Mouse (Mus musculus) gonadal fat pad, adult 2 months (tissue): ENCODE measurements at regions not wholly inside any gene's neighbourhood (a gene's known extent, or its start where the extent isn't known, plus 50 kb on each side); places are given as distances from the start of the nearest gene placed in this dataset.

Experiments used
- DNase-seq: peaks from one replicate; pipeline ENCODE4 v3.0.0-alpha.2; 2012; ENCODE audit warnings: low read depth

GRCm38 (mm10) chr15:67301024-67301423 lies 800.3 kb upstream of the Lrrc6 start:
- no peak for DNase-seq

- peak; percentile 42 for DNase-seq
Measured at GRCm38 (mm10) chr15:67294797-67295196, 794.1 kb upstream of the Lrrc6 start.

- no peak for DNase-seq
Measured at GRCm38 (mm10) chr15:67289749-67290148, 789.0 kb upstream of the Lrrc6 start.

- DNase-seq = no peak
Measured at GRCm38 (mm10) chr15:67284941-67285340, 784.2 kb upstream of the Lrrc6 start.

- no peak for DNase-seq
Measured at GRCm38 (mm10) chr15:67283275-67283972, 782.7 kb upstream of the Lrrc6 start.

- no peak for DNase-seq
Measured at GRCm38 (mm10) chr15:67278869-67279268, 778.2 kb upstream of the Lrrc6 start.

GRCm38 (mm10) chr15:67275058-67275457 lies 774.3 kb upstream of the Lrrc6 start:
- no peak for DNase-seq

GRCm38 (mm10) chr15:67272397-67272796 lies 771.7 kb upstream of the Lrrc6 start:
- no peak for DNase-seq

- no peak for DNase-seq
Measured at GRCm38 (mm10) chr15:67263723-67264122, 763.0 kb upstream of the Lrrc6 start.

GRCm38 (mm10) chr15:67263313-67263712 lies 762.6 kb upstream of the Lrrc6 start:
- no peak for DNase-seq

- no peak for DNase-seq
Measured at GRCm38 (mm10) chr15:67262269-67262668, 761.6 kb upstream of the Lrrc6 start.

- DNase-seq = no peak
Measured at GRCm38 (mm10) chr15:67260666-67261065, 760.0 kb upstream of the Lrrc6 start.

- no peak for DNase-seq
Measured at GRCm38 (mm10) chr15:67249147-67249546, 748.4 kb upstream of the Lrrc6 start.

GRCm38 (mm10) chr15:67248471-67248870 lies 747.8 kb upstream of the Lrrc6 start:
- DNase-seq = no peak

- no peak for DNase-seq
Measured at GRCm38 (mm10) chr15:67245658-67246268, 745.1 kb upstream of the Lrrc6 start.

- DNase-seq = no peak
Measured at GRCm38 (mm10) chr15:67244908-67245657, 744.4 kb upstream of the Lrrc6 start.

GRCm38 (mm10) chr15:67235107-67235785 lies 734.5 kb upstream of the Lrrc6 start:
- DNase-seq = no peak

- peak; percentile 47 for DNase-seq
Measured at GRCm38 (mm10) chr15:67229359-67229758, 728.6 kb upstream of the Lrrc6 start.

- DNase-seq = no peak
Measured at GRCm38 (mm10) chr15:67228633-67229032, 727.9 kb upstream of the Lrrc6 start.

- DNase-seq = no peak
Measured at GRCm38 (mm10) chr15:67227456-67228164, 726.9 kb upstream of the Lrrc6 start.

- DNase-seq = no peak
Measured at GRCm38 (mm10) chr15:67226900-67227299, 726.2 kb upstream of the Lrrc6 start.
